ENCODE assay signal across 10 mouse cellular contexts in genomic region chr12:27537017-27537416, GRCm38 (mm10).
DNase-seq lines count a peak whose midpoint lies in the region; ATAC-seq and TF ChIP-seq lines count a peak whose summit lies in the region.
"Had no signal": no experiment of that assay in that cellular context is flagged by ENCODE, and none has a peak within 500 bp of the region (broad histone marks: within the 10 kb centered on the region; RNA-seq: fewer than 3 reads in every experiment).

No protein-coding gene starts in this region.

- H3K4me1 ChIP-seq in limb, embryonic 11.5 days (ENCODE audit: control insufficient read depth, insufficient read depth, low read length), result peaks cover 17% of the 10 kb centered on the region; the same call in 1 of the 2 replicates
- H3K4me1 ChIP-seq in limb, embryonic 10.5 days, result peaks cover 24% of the 10 kb centered on the region
- H3K4me1 ChIP-seq in hindbrain, embryonic 13.5 days (replicated peaks), result peaks cover 21% of the 10 kb centered on the region
- 0 out of 2 replicates have a peak, but pooled peaks cover 3% of the 10 kb centered on the region for H3K4me1 ChIP-seq in midbrain, postnatal 0 days (ENCODE audit: insufficient read depth, low read length)

- WGBS in limb, embryonic 11.5 days, result 60% methylated on average over 9 of the region's 9 CpGs
- WGBS in limb, embryonic 10.5 days, result 76% methylated on average over 9 of the region's 9 CpGs
- 39% methylated on average over 9 of the region's 9 CpGs for WGBS in hindbrain, embryonic 13.5 days
- 29% methylated on average over 9 of the region's 9 CpGs for WGBS in midbrain, postnatal 0 days

- 0 out of 2 replicates have a peak overlapping the region, but pooled peaks have one; percentile 21 for H3K27ac ChIP-seq in limb, embryonic 11.5 days (replicated peaks; ENCODE audit: low read depth, low read length)
- no peak overlapping the region for H3K27ac ChIP-seq in limb, embryonic 10.5 days
- H3K27ac ChIP-seq in hindbrain, embryonic 13.5 days, result peak overlapping the region; percentile 84
- peak overlapping the region; percentile 6; the same call in 1 of the 2 replicates for H3K27ac ChIP-seq in midbrain, postnatal 0 days (ENCODE audit: low read depth, low read length)

- H3K27me3 ChIP-seq in limb, embryonic 11.5 days (ENCODE audit: control insufficient read depth, insufficient read depth, low read length), result no peaks in the 10 kb centered on the region
- no peaks in the 10 kb centered on the region for H3K27me3 ChIP-seq in limb, embryonic 10.5 days (ENCODE audit: low read depth, poor library complexity, severe bottlenecking)
- no peaks in the 10 kb centered on the region for H3K27me3 ChIP-seq in hindbrain, embryonic 13.5 days
- no peaks in the 10 kb centered on the region for H3K27me3 ChIP-seq in midbrain, postnatal 0 days (ENCODE audit: insufficient read depth, low read length)

- H3K4me3 ChIP-seq in limb, embryonic 11.5 days (ENCODE audit: low read depth, low read length), result no peak overlapping the region
- H3K4me3 ChIP-seq in limb, embryonic 10.5 days, result no peak overlapping the region
- H3K4me3 ChIP-seq in hindbrain, embryonic 13.5 days, result no peak overlapping the region
- no peak overlapping the region for H3K4me3 ChIP-seq in midbrain, postnatal 0 days (ENCODE audit: low read depth, low read length)

- peak; percentile 22 for DNase-seq in embryo, embryonic 11 days
- DNase-seq in embryo, embryonic 10 days (ENCODE audit: low spot score), result no peak
- DNase-seq in limb, embryonic 11.5 days (ENCODE audit: low spot score), result no peak
- DNase-seq in limb, embryonic 10.5 days (ENCODE audit: low spot score), result no peak
- peak; percentile 18 for DNase-seq in midbrain, postnatal 0 days (ENCODE audit: low spot score)
- DNase-seq in urinary bladder, postnatal 4 days (ENCODE audit: low spot score in 2 of 2), result no peak
- DNase-seq in urinary bladder, adult 2 months (ENCODE audit: low spot score), result no peak
- DNase-seq: liver; spleen, adult 18-20 months had no signal

- no peak for TF ChIP-seq CTCF in midbrain, postnatal 0 days (IDR thresholded peaks at IDR 0.05)

- no peaks in the 10 kb centered on the region for H3K9me3 ChIP-seq in limb, embryonic 11.5 days (ENCODE audit: control insufficient read depth, low read length)
- no peaks in the 10 kb centered on the region for H3K9me3 ChIP-seq in limb, embryonic 10.5 days (replicated peaks)
- H3K9me3 ChIP-seq in hindbrain, embryonic 13.5 days, result no peaks in the 10 kb centered on the region
- H3K9me3 ChIP-seq in midbrain, postnatal 0 days (ENCODE audit: low read length), result no peaks in the 10 kb centered on the region

- H3K36me3 ChIP-seq in limb, embryonic 11.5 days (ENCODE audit: control insufficient read depth, insufficient read depth, low read length), result no peaks in the 10 kb centered on the region
- H3K36me3 ChIP-seq in limb, embryonic 10.5 days, result no peaks in the 10 kb centered on the region
- no peaks in the 10 kb centered on the region for H3K36me3 ChIP-seq in hindbrain, embryonic 13.5 days
- no peaks in the 10 kb centered on the region for H3K36me3 ChIP-seq in midbrain, postnatal 0 days (ENCODE audit: insufficient read depth, low read length)

- ATAC-seq in limb, embryonic 11.5 days (ENCODE audit: insufficient number of reproducible peaks, low FRiP score, low TSS enrichment, low read depth), result no peak
- no peak; the same call in 1 of the 2 replicates for ATAC-seq in hindbrain, embryonic 13.5 days (ENCODE audit: low FRiP score)
- no peak for ATAC-seq in midbrain, postnatal 0 days (ENCODE audit: low FRiP score)

- no peak overlapping the region for H3K9ac ChIP-seq in limb, embryonic 11.5 days (ENCODE audit: low read length)
- no peak overlapping the region for H3K9ac ChIP-seq in hindbrain, embryonic 13.5 days
- H3K9ac ChIP-seq in midbrain, postnatal 0 days (replicated peaks; ENCODE audit: low read length, poor library complexity, severe bottlenecking), result no peak overlapping the region

- H3K4me2 ChIP-seq in limb, embryonic 11.5 days (ENCODE audit: low read depth, severe bottlenecking), result peak overlapping the region; percentile 10; the same call in 1 of the 2 replicates
- H3K4me2 ChIP-seq in hindbrain, embryonic 13.5 days, result peak overlapping the region; percentile 36
- no peak overlapping the region for H3K4me2 ChIP-seq in midbrain, postnatal 0 days (ENCODE audit: low read depth, low read length, poor library complexity, severe bottlenecking)

Comparison
In these comparisons a context has a peak if more than half of its experiments do, and no peak if none do; other contexts are left out.
1. DNase-seq: peak in embryo, embryonic 11 days (single experiment) and midbrain, postnatal 0 days (single experiment); none in embryo, embryonic 10 days (single experiment), limb, embryonic 11.5 days (single experiment), limb, embryonic 10.5 days (single experiment), urinary bladder, postnatal 4 days (0 of 2) and urinary bladder, adult 2 months (single experiment).